Comparison of ENCODE assay signal across 10 mouse cellular contexts in genomic region chr2:163718526-163718925, GRCm38 (mm10). TPM values are rescaled to one million over a fixed set of nuclear protein-coding genes. Genes with fewer than 3 reads are reported as not detected.
A peak's percentile ranks its signal among the peaks of the same experiment; 100 is the strongest.
DNase-seq lines count a peak whose midpoint lies in the region; ATAC-seq and TF ChIP-seq lines count a peak whose summit lies in the region.
"Had no signal": no experiment of that assay in that cellular context is flagged by ENCODE, and none has a peak within 500 bp of the region (broad histone marks: within the 10 kb centered on the region; RNA-seq: fewer than 3 reads in every experiment).

No protein-coding gene starts in this region.

- TF ChIP-seq CTCF in intestine, postnatal 0 days (IDR thresholded peaks at IDR 0.05; ENCODE audit: low read depth), result no peak

- no peak overlapping the region for H3K4me3 ChIP-seq in forebrain, embryonic 10.5 days
- H3K4me3 ChIP-seq in forebrain, embryonic 12.5 days (replicated peaks), result no peak overlapping the region
- H3K4me3 ChIP-seq in intestine, embryonic 14.5 days (ENCODE audit: low read depth, low read length), result no peak overlapping the region
- H3K4me3 ChIP-seq in intestine, postnatal 0 days (ENCODE audit: low read depth, low read length), result no peak overlapping the region
- no peak overlapping the region for H3K4me3 ChIP-seq in kidney, embryonic 14.5 days (ENCODE audit: low read length)
- H3K4me3 ChIP-seq: limb, embryonic 13.5 days had no signal

- 75% methylated on average over 2 of the region's 2 CpGs for WGBS in forebrain, embryonic 10.5 days
- whole genome bisulfite sequencing in forebrain, embryonic 12.5 days, result 77% methylated on average over 2 of the region's 2 CpGs
- WGBS in intestine, embryonic 14.5 days, result 24% methylated on average over 2 of the region's 2 CpGs
- 9% methylated on average over 2 of the region's 2 CpGs for WGBS in intestine, postnatal 0 days
- WGBS in kidney, embryonic 14.5 days, result 8% methylated on average over 2 of the region's 2 CpGs

- H3K36me3 ChIP-seq in forebrain, embryonic 10.5 days (replicated peaks), result peaks cover 30% of the 10 kb centered on the region
- peaks cover 14% of the 10 kb centered on the region; the same call in 1 of the 2 replicates for H3K36me3 ChIP-seq in forebrain, embryonic 12.5 days (replicated peaks)
- H3K36me3 ChIP-seq in intestine, embryonic 14.5 days (ENCODE audit: control insufficient read depth, insufficient read depth, low read length), result peaks cover 14% of the 10 kb centered on the region
- peaks cover 23% of the 10 kb centered on the region for H3K36me3 ChIP-seq in intestine, postnatal 0 days (ENCODE audit: control insufficient read depth, insufficient read depth)
- H3K36me3 ChIP-seq in kidney, embryonic 14.5 days (ENCODE audit: control insufficient read depth, insufficient read depth, low read length), result peaks cover 15% of the 10 kb centered on the region; the same call in 1 of the 2 replicates

- peaks cover 25% of the 10 kb centered on the region for H3K4me1 ChIP-seq in forebrain, embryonic 10.5 days
- H3K4me1 ChIP-seq in forebrain, embryonic 12.5 days, result peaks cover 31% of the 10 kb centered on the region
- peaks cover 15% of the 10 kb centered on the region; the same call in 1 of the 2 replicates for H3K4me1 ChIP-seq in intestine, embryonic 14.5 days (replicated peaks; ENCODE audit: control insufficient read depth, insufficient read depth, low read length)
- H3K4me1 ChIP-seq in intestine, postnatal 0 days (replicated peaks; ENCODE audit: control insufficient read depth, insufficient read depth, low read length), result peaks cover 3% of the 10 kb centered on the region; the same call in 1 of the 2 replicates
- peaks cover 17% of the 10 kb centered on the region for H3K4me1 ChIP-seq in kidney, embryonic 14.5 days (ENCODE audit: control insufficient read depth, insufficient read depth, low read length)

- no peak overlapping the region for H3K9ac ChIP-seq in forebrain, embryonic 12.5 days
- no peak overlapping the region for H3K9ac ChIP-seq in intestine, embryonic 14.5 days (ENCODE audit: low read length)
- H3K9ac ChIP-seq in intestine, postnatal 0 days (ENCODE audit: low read depth, low read length), result no peak overlapping the region
- H3K9ac ChIP-seq in kidney, embryonic 14.5 days (ENCODE audit: low read depth, low read length), result no peak overlapping the region
- H3K9ac ChIP-seq: limb, embryonic 13.5 days had no signal

- ATAC-seq in forebrain, embryonic 12.5 days (ENCODE audit: low FRiP score), result no peak
- 0 out of 2 replicates have a peak, but pooled peaks have one; percentile 1 for ATAC-seq in intestine, embryonic 14.5 days (replicated peaks; ENCODE audit: low FRiP score, low TSS enrichment, low read depth)
- ATAC-seq in intestine, postnatal 0 days, result no peak
- 0 out of 2 replicates have a peak, but pooled peaks have one; percentile 5 for ATAC-seq in kidney, embryonic 14.5 days (ENCODE audit: low FRiP score, low TSS enrichment)
- ATAC-seq in frontal cortex, adult (ENCODE audit: low TSS enrichment), result no peak

- no peak overlapping the region for H3K4me2 ChIP-seq in forebrain, embryonic 12.5 days
- H3K4me2 ChIP-seq in intestine, embryonic 14.5 days (ENCODE audit: low read length), result no peak overlapping the region
- no peak overlapping the region for H3K4me2 ChIP-seq in intestine, postnatal 0 days (replicated peaks; ENCODE audit: low read depth)
- H3K4me2 ChIP-seq in kidney, embryonic 14.5 days (replicated peaks; ENCODE audit: low read depth, low read length), result no peak overlapping the region
- H3K4me2 ChIP-seq: limb, embryonic 13.5 days had no signal

- H3K27ac ChIP-seq in forebrain, embryonic 10.5 days, result 0 out of 2 replicates have a peak overlapping the region, but pooled peaks have one; percentile 5
- H3K27ac ChIP-seq in forebrain, embryonic 12.5 days, result no peak overlapping the region
- H3K27ac ChIP-seq in intestine, embryonic 14.5 days (ENCODE audit: low read depth), result no peak overlapping the region
- H3K27ac ChIP-seq in intestine, postnatal 0 days (ENCODE audit: low read depth, low read length), result no peak overlapping the region
- no peak overlapping the region for H3K27ac ChIP-seq in kidney, embryonic 14.5 days (ENCODE audit: low read depth, low read length)
- H3K27ac ChIP-seq: kidney, postnatal 0 days; limb, embryonic 13.5 days had no signal

- DNase-seq in forebrain, embryonic 10.5 days (ENCODE audit: extremely low spot score, low spot score), result no peak
- DNase-seq in intestine, embryonic 14.5 days (ENCODE audit: low spot score), result no peak
- peak; percentile 66 for DNase-seq in adipocyte (ENCODE audit: low spot score)
- DNase-seq in urinary bladder, postnatal 36 days (ENCODE audit: low spot score in 2 of 2), result no peak

- no peaks in the 10 kb centered on the region for H3K9me3 ChIP-seq in forebrain, embryonic 10.5 days
- H3K9me3 ChIP-seq in forebrain, embryonic 12.5 days, result no peaks in the 10 kb centered on the region
- H3K9me3 ChIP-seq in intestine, embryonic 14.5 days (ENCODE audit: control insufficient read depth, low read length), result no peaks in the 10 kb centered on the region
- H3K9me3 ChIP-seq in intestine, postnatal 0 days (ENCODE audit: control insufficient read depth), result no peaks in the 10 kb centered on the region
- H3K9me3 ChIP-seq in kidney, embryonic 14.5 days (ENCODE audit: control insufficient read depth, low read length), result no peaks in the 10 kb centered on the region
- H3K9me3 ChIP-seq: limb, embryonic 13.5 days had no signal

- H3K27me3 ChIP-seq in forebrain, embryonic 10.5 days (ENCODE audit: poor library complexity, severe bottlenecking), result no peaks in the 10 kb centered on the region
- no peaks in the 10 kb centered on the region for H3K27me3 ChIP-seq in forebrain, embryonic 12.5 days
- no peaks in the 10 kb centered on the region for H3K27me3 ChIP-seq in intestine, embryonic 14.5 days (replicated peaks; ENCODE audit: control insufficient read depth, insufficient read depth, low read length)
- H3K27me3 ChIP-seq in intestine, postnatal 0 days (replicated peaks; ENCODE audit: control insufficient read depth, insufficient read depth, low read length), result no peaks in the 10 kb centered on the region
- H3K27me3 ChIP-seq in kidney, embryonic 14.5 days (ENCODE audit: control insufficient read depth, insufficient read depth, low read length), result no peaks in the 10 kb centered on the region
- H3K27me3 ChIP-seq: limb, embryonic 13.5 days had no signal

RNA-seq across cellular contexts. Expression of gene Ada, which starts 31.5 kb away (rescaled TPM):
- polyA plus RNA-seq in forebrain, embryonic 10.5 days (2016; fragmentation: Nextera tagmentation; extraction: Ambion mirVana), result 13.6 and 13.9 TPM in 2 replicates
- 7.3 and 7.9 TPM in 2 replicates for polyA plus RNA-seq in forebrain, embryonic 12.5 days (2016; fragmentation: Nextera tagmentation; extraction: Ambion mirVana)
- 8.4 and 9.1 TPM in 2 replicates for polyA plus RNA-seq in intestine, embryonic 14.5 days (2014; fragmentation: Nextera tagmentation; extraction: Ambion mirVana)
- polyA plus RNA-seq in intestine, postnatal 0 days (2015; fragmentation: Nextera tagmentation; extraction: Ambion mirVana), result 78.2 and 81.3 TPM in 2 replicates
- polyA plus RNA-seq in kidney, embryonic 14.5 days (2014; fragmentation: Nextera tagmentation; extraction: Ambion mirVana), result 9.7 and 10.1 TPM in 2 replicates

Comparison
In these comparisons a context has a peak if more than half of its experiments do, and no peak if none do; other contexts are left out.
1. ATAC-seq: peak in intestine, embryonic 14.5 days (single experiment) and kidney, embryonic 14.5 days (single experiment); none in forebrain, embryonic 12.5 days (single experiment), intestine, postnatal 0 days (single experiment) and frontal cortex, adult (single experiment).